Mouse (Mus musculus) thymus, postnatal 10 days (tissue): ENCODE results near the gene Ank.
A peak's percentile ranks its signal among the peaks of the same experiment; 100 is the strongest.

ENCODE experiments used
- DNase-seq, 2 experiments: peaks; one replicate each; pipeline ENCODE4 v3.0.0; 2021; ENCODE audit warnings: low spot score in 2 of 2

Ank gene

DNA sequence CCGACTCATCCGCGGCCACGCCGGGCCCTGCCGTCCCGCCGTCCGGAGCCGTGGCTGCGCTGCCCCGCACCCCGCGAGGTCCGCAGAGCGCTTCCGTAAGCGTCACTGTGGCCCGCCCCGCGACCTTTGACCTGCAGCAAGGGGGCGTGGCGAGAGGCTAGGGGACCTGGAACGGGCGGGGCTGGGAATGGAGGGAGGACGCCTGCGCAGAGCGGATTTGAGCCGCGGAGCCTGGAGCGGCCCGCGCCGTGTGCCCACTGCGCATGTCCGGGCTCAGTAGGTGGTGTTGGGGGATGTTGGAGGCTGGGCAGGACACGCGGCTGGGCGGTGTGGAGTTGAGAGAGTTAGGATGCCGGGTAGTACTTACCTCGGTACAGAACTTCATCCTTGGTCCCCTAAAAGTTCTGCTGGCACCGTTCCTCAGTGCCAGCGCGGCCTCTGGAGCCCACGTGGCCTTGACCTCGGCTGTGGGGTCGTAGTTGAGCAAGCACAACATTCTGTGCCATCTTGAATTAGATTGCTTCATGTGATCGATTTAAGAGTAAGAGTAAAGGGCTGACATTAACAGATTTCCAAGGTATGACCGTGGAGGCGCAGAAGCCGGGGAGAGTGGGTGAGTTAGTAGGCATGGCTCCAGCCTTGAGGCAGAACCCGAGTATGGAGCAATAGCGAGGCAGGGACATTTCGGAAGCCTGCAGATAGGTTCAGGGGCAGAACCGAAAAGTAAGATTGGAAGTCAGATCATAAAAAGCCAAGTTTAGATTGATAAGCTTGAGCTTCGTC, 164.3 kb downstream of the Ank start, which contains the start of gene Otulin:
Gene Otulin, minus strand, starts transcription at position 93 of the 783 bp plus-strand sequence.
- DNase-seq = peak; percentile 96 to 99

DNA sequence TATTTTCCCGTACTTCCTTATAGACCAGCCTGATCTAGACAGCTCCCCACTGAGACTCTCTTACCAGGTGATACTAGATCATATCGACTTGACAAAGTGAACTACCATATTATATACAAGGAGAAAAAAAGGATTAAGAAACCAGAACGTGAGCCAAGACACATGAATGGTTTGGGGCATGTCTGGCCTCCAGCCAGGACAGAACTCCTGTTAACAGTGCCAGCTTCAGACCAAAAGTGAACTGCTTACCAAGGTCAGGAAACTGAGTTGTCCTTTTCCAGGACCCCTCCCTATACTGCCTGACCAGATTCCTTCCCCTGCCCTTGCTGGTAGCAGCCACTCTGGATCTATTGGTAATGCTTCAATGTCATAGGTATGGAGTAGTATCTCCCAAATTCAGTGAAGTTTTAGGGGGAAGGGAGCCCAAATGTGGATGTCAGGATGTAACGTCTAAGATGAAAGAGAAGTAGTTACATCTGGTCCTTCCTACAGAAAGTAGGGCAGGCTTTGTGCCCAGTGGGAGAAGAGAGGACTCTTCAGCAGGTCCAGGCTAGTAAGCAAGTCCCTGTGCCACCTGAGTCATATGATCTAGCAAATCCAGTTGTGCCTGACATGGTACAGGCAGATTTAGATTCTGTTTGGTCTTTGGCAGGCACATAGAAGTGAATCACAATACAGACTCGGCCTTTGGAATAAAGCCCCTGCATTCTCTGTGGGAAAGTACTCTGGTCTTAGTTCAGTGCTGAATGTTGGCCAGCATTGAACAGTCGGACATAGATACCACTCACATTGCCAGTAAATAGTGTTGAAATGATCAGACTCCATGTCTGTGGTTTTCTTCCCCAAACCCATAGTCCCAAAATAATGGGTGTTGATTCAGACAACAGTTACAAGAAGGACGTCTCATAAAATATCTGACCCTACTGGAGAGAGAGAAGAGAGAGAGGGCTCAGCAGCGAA, 167.7 kb downstream of the Ank start:
- no peak for DNase-seq

DNA sequence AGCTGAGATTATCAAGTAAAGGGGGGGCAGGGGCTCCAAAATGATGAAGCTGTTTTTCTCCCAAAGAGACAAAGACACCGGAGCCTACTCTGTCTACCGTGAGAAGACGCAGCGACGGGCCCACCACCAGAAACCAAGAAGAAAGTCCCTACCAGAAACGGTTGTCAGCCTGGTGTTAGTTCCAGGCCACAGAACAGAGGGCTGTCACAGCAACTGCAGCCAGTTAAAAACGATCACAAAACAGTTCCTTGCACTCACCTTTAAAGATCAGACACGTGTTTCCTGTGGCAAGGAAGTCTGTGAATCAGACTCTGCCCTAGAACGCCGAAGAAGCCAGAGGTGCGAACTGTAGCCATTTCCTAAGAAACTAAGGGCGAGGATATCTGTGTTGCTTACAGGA, 174.7 kb downstream of the Ank start:
- DNase-seq = no peak

DNA sequence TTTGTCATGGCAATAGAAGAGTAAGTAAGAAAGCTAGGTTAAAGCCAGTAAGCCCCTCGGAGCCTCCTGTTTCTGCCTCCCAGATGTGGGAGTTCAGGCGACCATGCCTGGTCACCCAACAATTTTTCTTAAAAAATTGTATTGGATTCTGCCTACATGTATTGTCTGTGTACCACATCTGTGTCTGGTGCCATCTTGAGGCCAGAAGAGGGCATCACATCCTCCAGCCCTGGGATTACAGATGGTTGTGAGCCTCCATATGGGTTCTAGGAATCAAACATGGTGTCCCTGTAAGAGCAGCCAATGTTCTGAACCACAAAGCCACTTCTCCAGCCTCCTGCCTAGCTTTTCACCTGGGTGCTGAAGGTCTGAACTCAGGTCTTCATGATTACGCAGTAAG, 176.4 kb downstream of the Ank start:
- peak in 1 of 2 experiments; percentile 30 for DNase-seq
